Mouse (Mus musculus) lung, embryonic 16.5 days (tissue): Measurements from ENCODE around the gene Cdk19. TPM values are rescaled to one million over a fixed set of nuclear protein-coding genes. Genes with fewer than 3 reads are reported as not detected.

ENCODE experiments used
- ATAC-seq: fragments of 200-750 bp; cut with Nextera tagmentation; 2 replicates; pipeline ENCODE4 v1.8.0; 2017; ENCODE audit warnings: low read depth, mild to moderate bottlenecking, moderate library complexity
- H3K27ac ChIP-seq: fragments of 300-500 bp; sonication (generic); 2 replicates; pipeline ENCODE4 v1.5.1; 2014; ENCODE audit warnings: mild to moderate bottlenecking, control low read depth, low read length
- H3K27me3 ChIP-seq: fragments of 300-500 bp; sonication (generic); 2 replicates; pipeline ENCODE4 v1.6.1; 2014; ENCODE audit warnings: low read depth, low read length, mixed read lengths; ENCODE audit not compliant: control insufficient read depth, insufficient read depth
- H3K36me3 ChIP-seq: fragments of 300-500 bp; sonication (generic); 2 replicates; pipeline ENCODE4 v1.6.1; 2014; ENCODE audit warnings: low read length; ENCODE audit not compliant: control insufficient read depth, insufficient read depth
- H3K4me1 ChIP-seq: fragments of 300-500 bp; sonication (generic); replicated peaks from 2 replicates; pipeline ENCODE4 v1.6.1; 2014; ENCODE audit warnings: low read length, mixed read lengths; ENCODE audit not compliant: control insufficient read depth, insufficient read depth
- H3K4me2 ChIP-seq: fragments of 300-500 bp; sonication (generic); 2 replicates; pipeline ENCODE4 v1.6.1; 2014; ENCODE audit warnings: low read depth, low read length, control low read depth
- H3K4me3 ChIP-seq: fragments of 300-500 bp; sonication (generic); 2 replicates; pipeline ENCODE4 v1.5.1; 2014; ENCODE audit warnings: mild to moderate bottlenecking, low read length, control low read depth
- H3K9ac ChIP-seq: fragments of 300-500 bp; sonication (generic); 2 replicates; pipeline ENCODE4 v1.6.1; 2014; ENCODE audit warnings: low read length, control low read depth
- H3K9me3 ChIP-seq: fragments of 300-500 bp; sonication (generic); 2 replicates; pipeline ENCODE4 v1.6.1; 2016; ENCODE audit warnings: low read length; ENCODE audit not compliant: control insufficient read depth
- WGBS: fragments of 180-500 bp; shearing (Covaris S2); extraction: QIAGEN DNeasy Blood & Tissue Kit; methylation state at CpG from one replicate; pipeline ENCODE4 v1.1.7; 2014; 5-methylcytosine and 5-hydroxymethylcytosine counted together
- polyA plus RNA-seq: library from polyadenylated mRNA; unstranded; fragments of >200 nt; fragmentation: Nextera tagmentation; extraction: Ambion mirVana; gene quantifications from 2 replicates; pipeline ENCODE4 v1.2.1, GENCODE M21; 2015

Cdk19 gene
- polyA plus RNA-seq, 1 experiment from 2014 or later = 9.8 TPM

GRCm38 (mm10) chr10:40378284-40378683, 38.9 kb downstream of the Cdk19 start:
- H3K4me2 ChIP-seq = no peak overlapping the region
- H3K9me3 ChIP-seq = no peaks in the 10 kb centered on the region
- H3K4me3 ChIP-seq = no peak overlapping the region
- peak overlapping the region; percentile 61; the same call in 1 of the 2 replicates for H3K27ac ChIP-seq
- peak; percentile 78 for ATAC-seq
- no peaks in the 10 kb centered on the region for H3K36me3 ChIP-seq
- H3K4me1 ChIP-seq = peaks cover 17% of the 10 kb centered on the region
- no peaks in the 10 kb centered on the region for H3K27me3 ChIP-seq
- no peak overlapping the region for H3K9ac ChIP-seq
- 62% methylated on average over 4 of the region's 4 CpGs for WGBS

DNA sequence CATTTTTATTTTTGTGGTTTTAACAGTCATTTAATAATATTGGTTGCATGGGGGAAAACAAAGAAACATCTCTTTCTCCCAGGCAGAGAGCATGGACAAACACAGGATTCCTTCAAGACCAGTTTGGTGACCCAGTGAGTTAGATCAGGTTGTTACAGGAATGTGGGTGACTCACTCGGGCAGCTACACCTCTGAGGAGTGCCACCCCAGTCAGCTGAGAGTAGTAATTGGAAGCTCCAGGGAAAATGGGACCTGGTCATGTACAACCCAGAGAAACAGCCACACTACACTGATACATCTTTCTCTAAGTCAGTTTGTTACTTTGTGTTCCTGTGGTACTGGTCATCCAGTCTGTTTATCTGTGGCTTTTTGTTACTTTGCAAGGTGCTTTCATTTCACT, 40.3 kb downstream of the Cdk19 start:
- Histone ChIP-seq H3K27ac (no peak overlapping the region), H3K36me3 (no peaks in the 10 kb centered on the region), H3K4me2 (no peak overlapping the region), H3K9ac (no peak overlapping the region), H3K4me3 (no peak overlapping the region), H3K4me1 (peaks cover 17% of the 10 kb centered on the region), H3K9me3 (no peaks in the 10 kb centered on the region), H3K27me3 (no peaks in the 10 kb centered on the region)
- 36% methylated on average over 1 of the region's 1 CpGs for WGBS
- ATAC-seq = no peak

GRCm38 (mm10) chr10:40385397-40385796, 46.0 kb downstream of the Cdk19 start:
- Histone ChIP-seq H3K27ac (no peak overlapping the region), H3K9me3 (no peaks in the 10 kb centered on the region), H3K36me3 (no peaks in the 10 kb centered on the region), H3K4me2 (no peak overlapping the region), H3K27me3 (no peaks in the 10 kb centered on the region), H3K9ac (no peak overlapping the region), H3K4me1 (peaks cover 7% of the 10 kb centered on the region; the same call in 1 of the 2 replicates), H3K4me3 (no peak overlapping the region)
- ATAC-seq = no peak
- WGBS = 91% methylated on average over 3 of the region's 3 CpGs

- Histone ChIP-seq H3K4me3 (no peak overlapping the region), H3K4me2 (no peak overlapping the region), H3K9me3 (no peaks in the 10 kb centered on the region), H3K27ac (no peak overlapping the region), H3K9ac (no peak overlapping the region), H3K4me1 (peaks cover 7% of the 10 kb centered on the region; the same call in 1 of the 2 replicates), H3K36me3 (no peaks in the 10 kb centered on the region), H3K27me3 (no peaks in the 10 kb centered on the region)
- no peak for ATAC-seq
- WGBS = 86% methylated on average over 4 of the region's 4 CpGs
Observed at GRCm38 (mm10) chr10:40386126-40386525, 46.8 kb downstream of the Cdk19 start.

- no peaks in the 10 kb centered on the region for H3K36me3 ChIP-seq
- H3K9me3 ChIP-seq = no peaks in the 10 kb centered on the region
- WGBS = 72% methylated on average over 2 of the region's 2 CpGs
- peaks cover 5% of the 10 kb centered on the region; the same call in 1 of the 2 replicates for H3K4me1 ChIP-seq
- H3K9ac ChIP-seq = no peak overlapping the region
- H3K27ac ChIP-seq = no peak overlapping the region
- H3K4me2 ChIP-seq = no peak overlapping the region
- ATAC-seq = no peak
- no peak overlapping the region for H3K4me3 ChIP-seq
- no peaks in the 10 kb centered on the region for H3K27me3 ChIP-seq
Observed at GRCm38 (mm10) chr10:40393447-40394143, 54.2 kb downstream of the Cdk19 start.

DNA sequence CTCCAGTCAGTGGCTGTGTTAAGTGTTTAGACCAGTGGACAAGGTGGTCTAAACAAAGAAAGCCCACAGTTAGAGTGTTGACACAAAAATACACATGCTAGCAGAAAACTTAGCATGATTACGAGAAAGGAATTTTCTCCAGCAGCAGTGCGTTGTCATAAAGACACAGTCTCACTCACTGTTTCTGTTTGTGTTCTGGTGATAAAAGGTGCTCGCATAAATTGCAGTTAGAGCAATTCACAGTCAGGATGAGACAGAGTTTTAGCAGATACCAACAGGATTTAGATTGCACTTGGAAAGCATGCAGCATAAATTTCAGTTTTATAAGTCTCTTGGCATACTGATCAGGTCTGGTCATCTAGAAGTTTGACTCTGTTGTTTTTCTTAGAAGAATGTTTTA, 59.5 kb downstream of the Cdk19 start:
- WGBS = 49% methylated on average over 3 of the region's 3 CpGs
- H3K4me1 ChIP-seq = 0 out of 2 replicates have a peak, but pooled peaks cover 2% of the 10 kb centered on the region
- no peak overlapping the region for H3K4me3 ChIP-seq
- ATAC-seq = no peak
- H3K27me3 ChIP-seq = no peaks in the 10 kb centered on the region
- H3K36me3 ChIP-seq = no peaks in the 10 kb centered on the region
- H3K27ac ChIP-seq = no peak overlapping the region
- H3K9ac ChIP-seq = no peak overlapping the region
- H3K9me3 ChIP-seq = no peaks in the 10 kb centered on the region
- H3K4me2 ChIP-seq = no peak overlapping the region

DNA sequence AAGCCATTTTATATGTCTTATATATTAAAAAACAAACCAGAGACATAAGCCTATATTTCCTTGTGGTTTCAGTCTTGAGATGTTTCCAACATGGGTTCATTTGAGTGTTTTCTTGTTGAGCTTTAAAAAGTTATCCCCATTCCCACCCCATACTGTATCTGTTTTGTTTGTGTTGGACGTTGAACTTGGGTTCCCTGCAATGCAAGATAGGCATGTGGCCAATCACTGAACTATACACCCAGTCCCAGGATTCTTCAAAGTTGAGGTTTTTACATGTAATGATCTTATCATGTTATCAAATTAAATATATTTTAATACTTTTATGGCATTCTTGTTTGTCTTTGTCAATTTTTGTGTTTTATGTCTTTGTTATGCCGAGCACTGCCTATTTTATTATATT, 60.0 kb downstream of the Cdk19 start:
- Histone ChIP-seq H3K27ac (no peak overlapping the region), H3K4me3 (no peak overlapping the region), H3K4me2 (no peak overlapping the region), H3K9ac (no peak overlapping the region), H3K9me3 (no peaks in the 10 kb centered on the region), H3K36me3 (no peaks in the 10 kb centered on the region), H3K27me3 (no peaks in the 10 kb centered on the region), H3K4me1 (0 out of 2 replicates have a peak, but pooled peaks cover 2% of the 10 kb centered on the region)
- no peak for ATAC-seq
- WGBS = 67% methylated on average over 2 of the region's 2 CpGs

DNA sequence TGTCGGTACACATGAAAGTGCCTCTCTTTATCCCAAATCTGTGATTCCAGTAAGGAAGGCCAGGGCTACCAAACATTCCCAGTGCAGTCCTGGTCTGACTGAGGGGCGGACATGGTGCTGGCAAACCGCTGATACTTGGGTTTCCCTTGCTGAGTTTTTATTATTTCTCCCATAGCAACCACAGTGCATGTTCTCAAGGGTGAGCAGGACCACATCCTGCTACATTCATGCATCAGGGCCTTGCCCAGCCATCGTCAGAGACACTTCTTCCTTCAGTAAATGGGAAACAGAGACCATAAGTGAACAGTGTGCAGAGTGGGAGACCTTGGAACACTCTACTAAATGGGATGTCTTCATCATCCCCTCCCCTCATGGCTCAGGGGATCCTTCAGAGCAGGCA, 60.9 kb downstream of the Cdk19 start:
- no peak for ATAC-seq

DNA sequence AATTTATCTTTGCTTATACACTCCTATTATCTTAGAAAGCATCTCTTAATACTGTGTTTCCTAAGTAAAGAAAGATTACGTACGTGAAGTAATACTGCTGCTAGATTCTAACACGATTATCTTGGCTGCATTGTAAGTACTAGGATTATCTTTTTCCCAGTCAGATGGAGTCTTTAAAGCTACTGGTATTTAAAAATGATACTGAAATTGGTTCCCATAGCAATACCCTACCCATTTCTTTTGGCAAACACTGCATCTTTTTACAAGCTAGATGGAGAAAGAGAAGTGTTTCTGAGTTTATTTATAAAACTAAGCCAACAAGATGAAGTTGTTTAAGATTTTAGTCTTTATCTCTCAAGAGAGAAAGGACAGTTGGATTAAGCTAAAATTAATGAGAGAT, 67.3 kb downstream of the Cdk19 start:
- H3K27me3 ChIP-seq = no peaks in the 10 kb centered on the region
- H3K4me1 ChIP-seq = no peaks in the 10 kb centered on the region
- WGBS = 61% methylated on average over 3 of the region's 3 CpGs
- H3K4me2 ChIP-seq = no peak overlapping the region
- no peak overlapping the region for H3K27ac ChIP-seq
- ATAC-seq = no peak
- no peaks in the 10 kb centered on the region for H3K9me3 ChIP-seq
- H3K9ac ChIP-seq = no peak overlapping the region
- no peak overlapping the region for H3K4me3 ChIP-seq
- no peaks in the 10 kb centered on the region for H3K36me3 ChIP-seq

More for the DNA sequence above, 60.9 kb downstream of the Cdk19 start:
- H3K27me3 ChIP-seq = no peaks in the 10 kb centered on the region
- H3K4me1 ChIP-seq = 0 out of 2 replicates have a peak, but pooled peaks cover 2% of the 10 kb centered on the region
- no peak overlapping the region for H3K4me2 ChIP-seq
- no peak overlapping the region for H3K4me3 ChIP-seq
- H3K36me3 ChIP-seq = no peaks in the 10 kb centered on the region
- no peaks in the 10 kb centered on the region for H3K9me3 ChIP-seq
- no peak overlapping the region for H3K27ac ChIP-seq
- H3K9ac ChIP-seq = no peak overlapping the region
- 88% methylated on average over 4 of the region's 4 CpGs for whole genome bisulfite sequencing
